Mouse (Mus musculus): ENCODE measurements around the gene Olfr1274-ps. TPM values are rescaled to one million over a fixed set of nuclear protein-coding genes. Genes with fewer than 3 reads are reported as not detected.

Olfr1274-ps gene
- not detected for total RNA-seq (2023)

GRCm38 (mm10) chr2:90398633-90399107, at the start of gene Olfr1274-ps:
Olfr1274-ps (plus strand) TSS chr2:90398683.

Other genes with a start within 250 kb of the Olfr1274-ps start
- gene Olfr1270, start 245.6 kb upstream of the Olfr1274-ps start, total RNA-seq (2023): not detected
- gene Olfr1506, start 174.2 kb upstream of the Olfr1274-ps start, total RNA-seq (2023): 0.59 TPM
- gene Olfr142, start 141.1 kb upstream of the Olfr1274-ps start, total RNA-seq (2023): not detected
- not detected for gene Olfr1271, start 127.7 kb upstream of the Olfr1274-ps start, total RNA-seq (2023)
- not detected for gene Olfr1272, start 105.8 kb upstream of the Olfr1274-ps start, total RNA-seq (2023)
- not detected for gene Gm13769, start 76.5 kb upstream of the Olfr1274-ps start, total RNA-seq (2023)
- 11.7 TPM for gene Ptprj, start 182.0 kb downstream of the Olfr1274-ps start, total RNA-seq (2023)